Mouse (Mus musculus): ENCODE measurements at regions not wholly inside any gene's neighbourhood (a gene's known extent, or its start where the extent isn't known, plus 50 kb on each side); places are given as distances from the start of the nearest gene placed in this dataset.
A peak's percentile ranks its signal among the peaks of the same experiment; 100 is the strongest.

DNA sequence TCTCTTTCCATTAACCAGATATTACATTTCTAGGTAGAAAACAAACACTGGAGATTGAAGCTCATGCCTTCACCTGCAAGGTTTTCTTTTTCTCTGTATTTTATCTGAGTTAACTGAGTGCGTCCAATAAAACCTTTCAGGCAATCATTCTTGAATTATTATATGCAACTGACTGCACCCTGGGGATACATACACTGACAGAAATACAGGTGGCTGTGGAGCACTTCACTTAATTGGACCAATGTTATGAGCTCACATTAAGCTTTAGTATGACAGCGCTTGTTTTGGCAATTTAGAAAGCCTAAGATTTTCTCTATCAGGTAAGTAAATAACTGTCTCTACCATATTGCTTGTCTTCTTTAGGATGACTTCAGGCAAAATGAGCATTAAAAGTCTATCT lies 864.0 kb downstream of the Slitrk1 start:
- ATAC-seq (replicated peaks; ENCODE audit: insufficient number of reproducible peaks, low FRiP score, low TSS enrichment, low read depth), result no peak

DNA sequence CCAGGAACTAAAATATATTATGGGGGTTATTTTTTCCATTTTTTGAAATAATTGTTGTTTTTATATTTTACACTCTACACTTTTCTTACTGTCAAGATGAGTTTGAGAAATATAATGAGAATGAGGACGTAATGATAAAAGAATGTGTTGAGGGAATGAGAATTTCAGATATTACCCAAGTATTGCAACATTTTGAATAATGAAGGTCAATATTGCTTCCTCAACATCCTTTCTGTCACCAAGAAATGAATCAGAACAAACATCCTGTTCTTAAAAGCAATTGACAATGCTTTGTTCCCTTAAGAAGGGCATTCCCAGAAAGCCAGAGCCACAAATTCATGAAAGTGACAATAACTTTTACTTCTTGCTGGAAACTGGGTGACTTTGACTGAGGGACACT lies 878.0 kb downstream of the Slitrk1 start:
- 88% methylated on average over 1 of the region's 1 CpGs for WGBS
- no peaks in the 10 kb centered on the region for H3K36me3 ChIP-seq (replicated peaks; ENCODE audit: control insufficient read depth, insufficient read depth, low read depth, low read length)
- ATAC-seq (replicated peaks; ENCODE audit: insufficient number of reproducible peaks, low FRiP score, low TSS enrichment, low read depth) (no peak), DNase-seq (ENCODE audit: low spot score) (no peak)
- H3K27ac ChIP-seq (replicated peaks; ENCODE audit: low read depth, low read length), result no peak overlapping the region
- no peaks in the 10 kb centered on the region for H3K9me3 ChIP-seq (replicated peaks; ENCODE audit: control insufficient read depth, low read length)
- no peak overlapping the region for H3K9ac ChIP-seq (replicated peaks; ENCODE audit: low read length)
- H3K4me1 ChIP-seq (ENCODE audit: control insufficient read depth, insufficient read depth, low read length), result no peaks in the 10 kb centered on the region
- no peak overlapping the region for H3K4me2 ChIP-seq (ENCODE audit: low read depth, low read length)
- no peaks in the 10 kb centered on the region for H3K27me3 ChIP-seq (ENCODE audit: control insufficient read depth, insufficient read depth, low read length)
- H3K4me3 ChIP-seq (ENCODE audit: low read depth, low read length), result no peak overlapping the region

More for the DNA sequence above, 864.0 kb downstream of the Slitrk1 start:
- H3K27ac ChIP-seq (replicated peaks; ENCODE audit: low read depth, low read length), result no peak overlapping the region
- no peaks in the 10 kb centered on the region for H3K27me3 ChIP-seq (ENCODE audit: control insufficient read depth, insufficient read depth, low read length)
- H3K4me3 ChIP-seq (ENCODE audit: low read depth, low read length), result no peak overlapping the region
- no peaks in the 10 kb centered on the region for H3K4me1 ChIP-seq (ENCODE audit: control insufficient read depth, insufficient read depth, low read length)
- WGBS, result 88% methylated on average over 2 of the region's 2 CpGs
- no peaks in the 10 kb centered on the region for H3K36me3 ChIP-seq (replicated peaks; ENCODE audit: control insufficient read depth, insufficient read depth, low read depth, low read length)
- no peak for DNase-seq (ENCODE audit: low spot score)
- H3K9me3 ChIP-seq (replicated peaks; ENCODE audit: control insufficient read depth, low read length), result no peaks in the 10 kb centered on the region
- no peak overlapping the region for H3K4me2 ChIP-seq (ENCODE audit: low read depth, low read length)
- no peak overlapping the region for H3K9ac ChIP-seq (replicated peaks; ENCODE audit: low read length)

DNA sequence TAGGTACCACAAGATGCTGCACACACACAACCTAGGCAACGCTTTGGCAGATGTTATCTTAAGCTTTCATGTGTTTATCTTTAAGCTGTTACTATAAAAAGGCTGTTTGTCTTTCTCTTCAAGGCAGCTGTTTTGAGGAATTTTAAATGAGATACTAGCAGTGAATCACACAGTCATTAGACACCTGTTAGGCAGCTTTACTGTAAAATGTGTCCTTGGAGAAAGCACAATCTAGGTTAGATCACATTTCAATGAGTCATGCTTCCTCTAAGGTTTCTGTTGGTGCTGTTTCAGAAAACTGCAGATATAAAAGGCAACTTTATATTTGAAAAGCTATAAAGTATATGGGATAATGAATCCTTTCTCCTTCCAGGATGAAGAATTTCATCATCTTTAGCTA lies 879.8 kb downstream of the Slitrk1 start:
- no peaks in the 10 kb centered on the region for H3K4me1 ChIP-seq (ENCODE audit: control insufficient read depth, insufficient read depth, low read length)
- no peak overlapping the region for H3K4me2 ChIP-seq (ENCODE audit: low read depth, low read length)
- no peaks in the 10 kb centered on the region for H3K36me3 ChIP-seq (replicated peaks; ENCODE audit: control insufficient read depth, insufficient read depth, low read depth, low read length)
- no peak for ATAC-seq (replicated peaks; ENCODE audit: insufficient number of reproducible peaks, low FRiP score, low TSS enrichment, low read depth)
- 67% methylated on average over 1 of the region's 1 CpGs for WGBS
- H3K9me3 ChIP-seq (replicated peaks; ENCODE audit: control insufficient read depth, low read length), result no peaks in the 10 kb centered on the region
- H3K4me3 ChIP-seq (ENCODE audit: low read depth, low read length), result no peak overlapping the region
- no peaks in the 10 kb centered on the region for H3K27me3 ChIP-seq (ENCODE audit: control insufficient read depth, insufficient read depth, low read length)
- no peak overlapping the region for H3K9ac ChIP-seq (replicated peaks; ENCODE audit: low read length)
- no peak overlapping the region for H3K27ac ChIP-seq (replicated peaks; ENCODE audit: low read depth, low read length)
- DNase-seq (ENCODE audit: low spot score), result no peak

DNA sequence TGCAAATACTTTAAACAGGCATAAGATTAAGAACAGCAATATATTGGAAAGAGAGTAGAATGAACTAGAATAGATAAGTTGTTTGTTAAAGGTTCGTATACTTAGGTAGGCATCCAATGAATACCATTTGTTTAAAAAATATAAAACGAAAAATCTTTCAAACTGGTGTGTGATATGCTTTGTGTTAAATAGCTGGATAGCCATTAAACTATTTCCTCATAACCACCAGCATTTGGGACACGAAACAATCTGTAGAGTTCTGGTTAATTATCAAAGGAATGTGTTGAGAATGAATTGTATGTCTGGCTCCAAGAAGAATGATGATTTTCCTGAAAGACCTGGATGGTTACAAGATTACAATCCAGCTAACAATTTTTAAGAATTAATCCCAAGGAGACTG lies 891.4 kb downstream of the Slitrk1 start:
- no peak overlapping the region for H3K27ac ChIP-seq (replicated peaks; ENCODE audit: low read depth, low read length)
- WGBS, result 66% methylated on average over 3 of the region's 3 CpGs
- DNase-seq (ENCODE audit: low spot score) (no peak), ATAC-seq (replicated peaks; ENCODE audit: insufficient number of reproducible peaks, low FRiP score, low TSS enrichment, low read depth) (no peak)
- no peak overlapping the region for H3K9ac ChIP-seq (replicated peaks; ENCODE audit: low read length)
- no peak overlapping the region for H3K4me3 ChIP-seq (ENCODE audit: low read depth, low read length)
- no peaks in the 10 kb centered on the region for H3K9me3 ChIP-seq (replicated peaks; ENCODE audit: control insufficient read depth, low read length)
- H3K36me3 ChIP-seq (replicated peaks; ENCODE audit: control insufficient read depth, insufficient read depth, low read depth, low read length), result no peaks in the 10 kb centered on the region
- H3K4me2 ChIP-seq (ENCODE audit: low read depth, low read length), result no peak overlapping the region
- H3K4me1 ChIP-seq (ENCODE audit: control insufficient read depth, insufficient read depth, low read length), result no peaks in the 10 kb centered on the region
- no peaks in the 10 kb centered on the region for H3K27me3 ChIP-seq (ENCODE audit: control insufficient read depth, insufficient read depth, low read length)

DNA sequence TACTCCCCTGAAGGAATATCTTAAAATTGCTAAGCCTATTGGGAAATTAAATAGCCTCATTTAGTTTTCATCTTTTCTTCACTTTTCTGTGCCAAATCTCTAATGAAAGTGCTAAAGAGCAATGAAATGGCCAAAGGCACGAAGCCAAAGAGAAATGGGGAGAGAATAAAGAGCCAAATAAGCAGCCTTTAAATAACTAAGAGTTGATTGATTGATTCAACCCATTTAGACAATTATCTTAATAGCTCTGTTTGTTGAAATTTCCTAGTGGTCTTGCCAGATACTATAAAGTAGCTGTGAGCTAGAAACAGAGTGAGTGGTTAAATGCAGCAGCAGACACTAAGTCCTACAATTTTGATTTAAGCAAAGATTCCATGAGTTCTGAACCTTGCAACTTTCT lies 891.9 kb downstream of the Slitrk1 start:
- Histone ChIP-seq H3K4me2 (ENCODE audit: low read depth, low read length) (no peak overlapping the region), H3K4me1 (ENCODE audit: control insufficient read depth, insufficient read depth, low read length) (no peaks in the 10 kb centered on the region), H3K27me3 (ENCODE audit: control insufficient read depth, insufficient read depth, low read length) (no peaks in the 10 kb centered on the region), H3K36me3 (replicated peaks; ENCODE audit: control insufficient read depth, insufficient read depth, low read depth, low read length) (no peaks in the 10 kb centered on the region), H3K4me3 (ENCODE audit: low read depth, low read length) (no peak overlapping the region), H3K9ac (replicated peaks; ENCODE audit: low read length) (no peak overlapping the region), H3K27ac (replicated peaks; ENCODE audit: low read depth, low read length) (no peak overlapping the region), H3K9me3 (replicated peaks; ENCODE audit: control insufficient read depth, low read length) (no peaks in the 10 kb centered on the region)
- DNase-seq (ENCODE audit: low spot score) (no peak), ATAC-seq (replicated peaks; ENCODE audit: insufficient number of reproducible peaks, low FRiP score, low TSS enrichment, low read depth) (no peak)
- WGBS, result 48% methylated on average over 1 of the region's 1 CpGs

DNA sequence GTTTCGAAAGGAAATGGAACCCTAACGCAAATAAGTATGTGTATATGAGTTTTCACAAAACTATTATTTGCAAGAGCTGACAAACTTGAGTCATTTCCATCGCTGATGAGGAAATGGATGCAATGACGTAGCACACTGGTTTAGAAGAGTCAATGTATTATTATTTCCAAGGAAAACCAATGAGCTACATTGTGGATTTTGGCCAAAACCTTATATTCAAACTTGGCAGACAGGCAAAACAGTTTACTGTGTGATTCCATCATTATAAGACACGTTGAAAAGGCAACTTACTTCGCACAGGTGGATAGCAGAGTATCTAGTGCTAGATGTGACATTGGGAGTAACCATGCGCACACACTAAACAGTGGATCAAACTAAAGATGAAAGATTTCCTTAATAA lies 892.6 kb downstream of the Slitrk1 start:
- no peak overlapping the region for H3K27ac ChIP-seq (replicated peaks; ENCODE audit: low read depth, low read length)
- no peaks in the 10 kb centered on the region for H3K36me3 ChIP-seq (replicated peaks; ENCODE audit: control insufficient read depth, insufficient read depth, low read depth, low read length)
- no peaks in the 10 kb centered on the region for H3K4me1 ChIP-seq (ENCODE audit: control insufficient read depth, insufficient read depth, low read length)
- H3K9ac ChIP-seq (replicated peaks; ENCODE audit: low read length), result no peak overlapping the region
- DNase-seq (ENCODE audit: low spot score), result no peak
- H3K4me3 ChIP-seq (ENCODE audit: low read depth, low read length), result no peak overlapping the region
- H3K27me3 ChIP-seq (ENCODE audit: control insufficient read depth, insufficient read depth, low read length), result no peaks in the 10 kb centered on the region
- no peak overlapping the region for H3K4me2 ChIP-seq (ENCODE audit: low read depth, low read length)
- no peaks in the 10 kb centered on the region for H3K9me3 ChIP-seq (replicated peaks; ENCODE audit: control insufficient read depth, low read length)
- 88% methylated on average over 7 of the region's 7 CpGs for WGBS
- ATAC-seq (replicated peaks; ENCODE audit: insufficient number of reproducible peaks, low FRiP score, low TSS enrichment, low read depth), result no peak

DNA sequence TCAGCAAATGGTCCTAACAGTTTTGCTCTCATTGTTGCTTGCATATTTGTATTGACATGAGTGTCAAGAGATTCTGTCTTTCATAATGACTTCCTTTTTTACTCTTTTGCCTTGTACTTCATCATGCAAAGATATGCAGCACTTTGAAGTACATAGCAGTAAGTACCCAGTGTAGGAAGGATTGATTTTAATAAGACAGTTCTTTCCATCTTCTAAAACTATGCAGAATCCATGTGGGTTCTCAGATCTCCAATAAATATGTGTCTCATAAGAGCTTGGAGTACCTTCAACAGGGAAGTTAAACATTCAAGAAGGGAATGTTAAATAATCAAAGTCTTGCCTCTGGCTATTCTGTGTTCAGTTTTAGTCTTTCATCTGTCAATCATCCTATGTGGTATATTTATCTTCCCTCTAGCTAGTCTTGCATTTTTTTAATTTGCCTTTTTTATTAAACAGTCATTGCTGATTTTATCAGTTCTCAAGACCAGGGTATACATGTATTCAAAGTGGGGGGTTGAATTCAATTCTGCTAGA lies 926.1 kb downstream of the Slitrk1 start:
- Histone ChIP-seq H3K4me2 (ENCODE audit: low read depth, low read length) (no peak overlapping the region), H3K27me3 (ENCODE audit: control insufficient read depth, insufficient read depth, low read length) (no peaks in the 10 kb centered on the region), H3K4me1 (ENCODE audit: control insufficient read depth, insufficient read depth, low read length) (no peaks in the 10 kb centered on the region), H3K27ac (replicated peaks; ENCODE audit: low read depth, low read length) (no peak overlapping the region), H3K9me3 (replicated peaks; ENCODE audit: control insufficient read depth, low read length) (no peaks in the 10 kb centered on the region), H3K9ac (replicated peaks; ENCODE audit: low read length) (no peak overlapping the region), H3K36me3 (replicated peaks; ENCODE audit: control insufficient read depth, insufficient read depth, low read depth, low read length) (no peaks in the 10 kb centered on the region), H3K4me3 (ENCODE audit: low read depth, low read length) (no peak overlapping the region)
- peak; percentile 41 for DNase-seq (ENCODE audit: low spot score)
- no peak for ATAC-seq (replicated peaks; ENCODE audit: insufficient number of reproducible peaks, low FRiP score, low TSS enrichment, low read depth)

DNA sequence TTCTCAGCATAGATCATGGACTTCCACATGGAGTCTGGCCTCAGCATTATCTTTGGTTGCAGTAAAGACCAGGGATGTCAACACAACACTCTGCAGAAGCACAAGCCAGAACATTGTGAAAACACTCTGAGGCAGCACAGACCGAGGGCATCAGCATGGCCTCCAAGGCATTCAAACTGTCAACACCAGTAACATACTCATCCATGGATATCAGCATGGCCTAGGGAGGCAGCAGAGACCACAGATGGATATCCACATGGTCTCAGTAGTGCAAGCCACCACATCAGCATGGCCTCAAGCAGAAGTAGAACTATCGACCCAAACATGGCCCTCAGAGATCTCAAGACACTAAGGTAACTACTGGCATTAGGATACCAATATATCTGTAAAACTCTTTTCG lies 935.8 kb downstream of the Slitrk1 start:
- Histone ChIP-seq H3K9ac (replicated peaks; ENCODE audit: low read length) (no peak overlapping the region), H3K9me3 (replicated peaks; ENCODE audit: control insufficient read depth, low read length) (no peaks in the 10 kb centered on the region), H3K36me3 (replicated peaks; ENCODE audit: control insufficient read depth, insufficient read depth, low read depth, low read length) (no peaks in the 10 kb centered on the region), H3K27ac (replicated peaks; ENCODE audit: low read depth, low read length) (no peak overlapping the region), H3K27me3 (ENCODE audit: control insufficient read depth, insufficient read depth, low read length) (no peaks in the 10 kb centered on the region), H3K4me1 (ENCODE audit: control insufficient read depth, insufficient read depth, low read length) (no peaks in the 10 kb centered on the region), H3K4me3 (ENCODE audit: low read depth, low read length) (no peak overlapping the region), H3K4me2 (ENCODE audit: low read depth, low read length) (no peak overlapping the region)
- DNase-seq (ENCODE audit: low spot score) (no peak), ATAC-seq (replicated peaks; ENCODE audit: insufficient number of reproducible peaks, low FRiP score, low TSS enrichment, low read depth) (no peak)
- 79% methylated on average over 3 of the region's 3 CpGs for WGBS

All from embryonic facial prominence, embryonic 11.5 days (tissue).